Mouse (Mus musculus) adrenal gland, adult 18-20 months (tissue): ENCODE measurements around the gene Ube4b. TPM values are rescaled to one million over a fixed set of nuclear protein-coding genes. Genes with fewer than 3 reads are reported as not detected.

Experiments used
- DNase-seq, 2 experiments: peaks; one replicate each; pipeline ENCODE4 v3.0.0; 2021 to 2022; ENCODE audit warnings: low spot score in 2 of 2
- total RNA-seq, 2 experiments: library from RNA; stranded (reverse); gene quantifications; 1 replicate in 1 of 2; 2 replicates in 1 of 2; pipeline ENCODE4 v1.2.3; 2021

Ube4b gene
- total RNA-seq, 2 experiments from 2014 or later = 59.8 to 71.3 TPM

DNA sequence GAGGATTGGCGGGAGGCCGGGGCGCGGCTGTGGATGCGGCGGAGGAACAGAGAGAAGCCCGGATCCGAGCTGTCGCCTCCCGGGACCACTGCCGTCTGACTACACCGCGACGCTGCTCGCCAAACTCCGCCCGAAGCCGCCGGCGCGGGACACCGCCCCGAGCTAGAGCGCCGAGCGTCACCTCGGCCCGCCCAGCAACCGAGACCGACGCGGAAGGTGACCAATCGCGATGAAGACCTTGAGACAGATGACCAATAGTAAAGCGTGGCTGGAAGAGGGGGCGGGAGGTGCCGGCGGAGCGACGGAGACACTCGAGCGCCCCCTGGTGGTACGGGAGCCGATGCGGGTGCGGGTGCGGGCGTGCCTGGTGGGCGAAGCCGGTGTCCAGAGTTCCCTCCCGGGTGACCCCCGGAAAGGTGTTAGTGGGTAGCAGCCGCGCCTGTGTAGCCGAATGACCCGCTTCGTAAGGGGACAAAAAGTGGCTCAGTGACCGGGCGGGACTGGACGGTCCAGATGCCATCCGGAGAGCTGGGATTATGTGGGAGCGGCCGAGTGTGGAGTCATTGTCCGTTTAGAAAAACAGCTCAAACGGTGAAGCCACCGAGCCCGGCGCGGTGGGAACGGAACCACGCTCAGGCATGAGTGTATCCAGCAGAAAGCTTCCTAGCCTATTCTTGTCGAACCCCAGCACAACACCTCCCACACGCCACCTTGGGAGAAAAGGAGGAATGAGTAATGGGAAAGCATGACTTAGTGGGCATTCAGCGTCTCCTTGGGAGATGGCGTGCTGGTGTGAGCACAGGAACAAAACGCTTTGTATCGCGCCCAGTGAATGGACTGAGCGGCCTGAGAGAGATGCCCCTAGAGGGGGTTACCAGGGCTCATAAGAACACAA, 118.7 kb downstream of the Ube4b start, which contains the start of gene Kif1b:
Gene Kif1b, minus strand, starts transcription at position 98 of the 895 bp plus-strand sequence.
- peak; percentile 100 for DNase-seq

- peak; percentile 64 to 79 for DNase-seq
Observed at GRCm38 (mm10) chr4:149306712-149307595, 119.6 kb downstream of the Ube4b start.

- DNase-seq = no peak
Observed at GRCm38 (mm10) chr4:149305761-149306711, 120.5 kb downstream of the Ube4b start.

DNA sequence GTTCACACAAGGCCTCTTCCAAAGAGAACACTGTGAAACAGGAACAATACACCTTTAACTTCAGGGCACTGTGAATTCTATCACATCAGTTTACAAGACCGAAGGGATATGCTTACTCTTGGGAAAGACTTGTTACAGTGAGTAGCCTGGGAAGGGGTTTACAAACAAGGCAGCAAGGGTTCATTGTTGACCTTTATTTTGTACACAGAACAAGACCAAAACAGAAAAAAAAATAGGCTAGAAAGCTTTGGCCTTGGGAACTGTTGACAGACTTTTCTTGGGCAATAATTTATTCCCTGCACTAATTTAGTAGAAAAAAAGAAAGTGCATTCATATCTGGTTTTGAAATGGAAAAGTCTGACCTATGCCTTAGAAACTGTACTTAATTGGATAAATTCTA, 122.1 kb downstream of the Ube4b start:
- no peak for DNase-seq

GRCm38 (mm10) chr4:149303502-149303901, 123.0 kb downstream of the Ube4b start:
- DNase-seq = no peak

GRCm38 (mm10) chr4:149302751-149303150, 123.8 kb downstream of the Ube4b start:
- no peak for DNase-seq

- no peak for DNase-seq
Observed at GRCm38 (mm10) chr4:149302136-149302535, 124.4 kb downstream of the Ube4b start.

GRCm38 (mm10) chr4:149296501-149296900, 130.0 kb downstream of the Ube4b start:
- DNase-seq = no peak

DNA sequence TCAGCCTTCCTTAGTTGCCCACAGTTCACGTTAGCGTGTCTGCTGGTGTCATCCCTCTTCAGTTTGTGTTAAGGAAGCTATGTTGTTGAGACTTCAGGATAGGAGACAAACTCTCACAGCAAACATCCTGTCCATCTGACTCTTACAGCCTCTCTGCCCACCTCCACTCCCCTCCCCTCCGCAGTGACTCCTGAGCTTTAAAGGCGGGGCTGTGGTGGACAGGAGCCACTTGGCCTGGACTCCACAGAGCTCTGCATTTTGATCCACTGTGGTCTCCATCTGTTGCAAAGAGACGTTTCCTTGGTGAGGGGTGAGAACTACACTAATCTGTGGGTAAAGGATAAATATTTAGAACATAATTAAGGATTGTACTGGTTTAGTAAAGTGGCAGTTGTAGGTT, 133.6 kb downstream of the Ube4b start:
- no peak for DNase-seq

- DNase-seq = no peak
Observed at GRCm38 (mm10) chr4:149291061-149291460, 135.5 kb downstream of the Ube4b start.

GRCm38 (mm10) chr4:149290157-149290750, 136.3 kb downstream of the Ube4b start:
- DNase-seq = no peak

DNA sequence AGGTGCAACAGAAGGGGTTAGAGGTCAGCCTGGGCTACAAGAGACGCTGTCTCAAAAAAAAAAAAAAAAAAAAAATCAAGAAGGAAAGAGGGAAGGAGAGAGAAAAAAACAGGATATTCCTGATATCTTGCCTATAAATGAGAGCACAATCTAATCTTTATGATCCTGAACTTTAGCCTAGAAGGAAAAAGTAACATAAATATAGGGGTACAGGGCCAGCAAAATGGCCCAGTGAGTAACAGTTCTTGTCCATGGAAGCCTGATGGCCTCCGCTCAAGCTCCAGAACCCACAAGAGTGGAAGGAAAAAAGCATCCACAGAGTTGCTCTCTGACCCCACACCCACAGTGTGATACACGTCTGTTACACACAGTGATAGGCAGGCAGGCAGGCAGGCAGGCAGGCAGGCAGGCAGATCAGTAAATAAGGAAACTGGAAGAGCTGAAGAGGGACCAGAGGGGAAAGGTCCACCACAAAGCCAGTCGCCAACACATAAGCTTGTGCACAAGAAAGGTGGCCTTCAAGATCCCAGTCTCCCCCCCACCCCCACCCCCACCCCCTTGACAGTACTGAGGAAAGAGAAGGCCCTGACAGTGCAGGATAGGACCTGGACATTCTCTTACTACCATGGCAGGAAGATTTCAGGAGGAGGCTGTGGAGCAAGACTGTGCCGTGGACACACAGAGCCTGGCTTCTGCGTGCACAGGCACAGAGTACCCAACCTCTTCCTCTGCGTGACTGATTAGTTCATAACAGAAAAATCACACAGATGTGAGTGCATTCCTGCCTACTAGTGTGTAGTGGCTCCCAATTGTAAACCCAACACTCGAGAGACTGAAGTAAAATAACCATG, 140.0 kb downstream of the Ube4b start:
- DNase-seq = no peak

DNA sequence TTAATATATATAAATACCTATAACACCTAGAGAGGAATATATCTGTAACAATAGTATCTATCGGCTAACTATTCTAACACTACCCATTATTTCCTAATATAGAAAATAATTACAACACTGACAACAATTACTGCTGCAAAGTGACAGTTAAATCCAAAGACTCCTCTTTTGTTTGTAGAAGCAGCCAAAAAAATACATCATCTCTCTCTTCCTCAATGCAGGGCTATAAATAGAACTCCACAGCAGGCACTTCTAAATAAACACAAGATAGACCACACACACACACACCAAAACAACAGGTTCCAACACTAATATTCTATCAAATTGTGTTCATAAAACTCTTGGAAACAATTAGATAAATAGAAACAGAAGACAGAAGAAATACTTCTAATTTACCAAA, 140.9 kb downstream of the Ube4b start:
- DNase-seq = no peak

DNA sequence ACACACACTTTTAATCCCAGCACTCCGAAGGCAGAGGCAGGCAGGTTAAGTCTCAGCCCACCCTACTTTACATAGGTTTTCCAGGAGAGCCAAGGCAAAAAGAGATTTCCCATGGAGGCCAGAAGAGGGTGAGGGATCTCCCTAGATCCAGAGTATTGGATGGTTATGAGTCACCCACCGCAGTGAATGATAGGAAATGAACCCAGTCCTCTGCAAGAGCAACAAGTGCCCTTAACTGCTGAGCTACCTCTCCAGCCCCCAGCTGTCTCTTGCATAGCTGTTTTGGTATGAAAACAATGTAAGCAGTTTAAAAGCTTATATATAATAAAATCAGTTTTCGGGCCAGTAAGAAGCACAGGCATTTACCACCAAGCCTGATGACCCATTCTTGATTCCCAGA, 143.5 kb downstream of the Ube4b start:
- no peak for DNase-seq

- DNase-seq = no peak
Observed at GRCm38 (mm10) chr4:149282025-149282738, 144.4 kb downstream of the Ube4b start.
